Comparison of ENCODE assay signal across 9 mouse cellular contexts in genomic region chr2:23092216-23092615, GRCm38 (mm10). TPM values are rescaled to one million over a fixed set of nuclear protein-coding genes. Genes with fewer than 3 reads are reported as not detected.
A peak's percentile ranks its signal among the peaks of the same experiment; 100 is the strongest.
DNase-seq lines count a peak whose midpoint lies in the region; ATAC-seq lines count a peak whose summit lies in the region.
"Had no signal": no experiment of that assay in that cellular context is flagged by ENCODE, and none has a peak within 500 bp of the region (broad histone marks: within the 10 kb centered on the region; RNA-seq: fewer than 3 reads in every experiment).

No protein-coding gene starts in this region.

- no peaks in the 10 kb centered on the region for H3K9me3 ChIP-seq in heart, embryonic 10.5 days
- H3K9me3 ChIP-seq in embryonic facial prominence, embryonic 11.5 days (replicated peaks; ENCODE audit: control insufficient read depth, low read length): no peaks in the 10 kb centered on the region
- H3K9me3 ChIP-seq: liver, embryonic 15.5 days had no signal

- no peak for ATAC-seq in embryonic facial prominence, embryonic 11.5 days (replicated peaks; ENCODE audit: insufficient number of reproducible peaks, low FRiP score, low TSS enrichment, low read depth)

- H3K36me3 ChIP-seq in heart, embryonic 10.5 days: peaks cover 65% of the 10 kb centered on the region
- H3K36me3 ChIP-seq in embryonic facial prominence, embryonic 11.5 days (replicated peaks; ENCODE audit: control insufficient read depth, insufficient read depth, low read depth, low read length): no peaks in the 10 kb centered on the region; the same call in 1 of the 2 replicates

- H3K27ac ChIP-seq in heart, embryonic 10.5 days: no peak overlapping the region
- no peak overlapping the region for H3K27ac ChIP-seq in embryonic facial prominence, embryonic 11.5 days (replicated peaks; ENCODE audit: low read depth, low read length)
- H3K27ac ChIP-seq: liver, embryonic 15.5 days had no signal

- no peaks in the 10 kb centered on the region for H3K4me1 ChIP-seq in heart, embryonic 10.5 days
- no peaks in the 10 kb centered on the region for H3K4me1 ChIP-seq in embryonic facial prominence, embryonic 11.5 days (ENCODE audit: control insufficient read depth, insufficient read depth, low read length)
- H3K4me1 ChIP-seq: liver, embryonic 15.5 days had no signal

- intact Hi-C loops in heart, postnatal 10 days (cut with DNase I): loop anchor here (10.0 kb wide), 1 partner anchor 327 kb away; no protein-coding TSS in a partner anchor

- no peak overlapping the region for H3K9ac ChIP-seq in embryonic facial prominence, embryonic 11.5 days (replicated peaks; ENCODE audit: low read length)
- H3K9ac ChIP-seq: liver, embryonic 15.5 days had no signal

- DNase-seq in heart, postnatal 10 days: peak; percentile 24 to 52
- no peak for DNase-seq in heart, embryonic 10.5 days (ENCODE audit: low spot score)
- DNase-seq in 416B (ENCODE audit: low read depth): peak; percentile 70
- DNase-seq in MEL-GATA-1-ER (ENCODE audit: extremely low read depth, low read depth): peak; percentile 22
- peak; percentile 46 for DNase-seq in embryonic facial prominence, embryonic 11.5 days (ENCODE audit: low spot score)
- peak; percentile 53 for DNase-seq in lung, postnatal 10 days
- DNase-seq in thymus, postnatal 14 days: peak; percentile 63
- no peak for DNase-seq in right cerebral cortex, postnatal 36 days (ENCODE audit: low spot score in 2 of 2)

- H3K4me3 ChIP-seq in heart, embryonic 10.5 days: no peak overlapping the region
- H3K4me3 ChIP-seq in embryonic facial prominence, embryonic 11.5 days (ENCODE audit: low read depth, low read length): no peak overlapping the region
- H3K4me3 ChIP-seq: liver, embryonic 15.5 days had no signal

- no peak overlapping the region for H3K4me2 ChIP-seq in embryonic facial prominence, embryonic 11.5 days (ENCODE audit: low read depth, low read length)
- H3K4me2 ChIP-seq: liver, embryonic 15.5 days had no signal

- 49% methylated on average over 5 of the region's 5 CpGs for WGBS in heart, embryonic 10.5 days
- WGBS in embryonic facial prominence, embryonic 11.5 days: 51% methylated on average over 5 of the region's 5 CpGs

- H3K27me3 ChIP-seq in heart, embryonic 10.5 days (ENCODE audit: insufficient read depth, poor library complexity, severe bottlenecking): no peaks in the 10 kb centered on the region
- H3K27me3 ChIP-seq in embryonic facial prominence, embryonic 11.5 days (ENCODE audit: control insufficient read depth, insufficient read depth, low read length): no peaks in the 10 kb centered on the region
- H3K27me3 ChIP-seq: liver, embryonic 15.5 days had no signal

RNA-seq across cellular contexts. Expression of gene Acbd5, which starts 24.2 kb away (rescaled TPM):
- total RNA-seq in heart, postnatal 10 days (2021): 10 to 100 TPM; 31.1 to 32.5 TPM
- 26.2 and 29.6 TPM in 2 replicates for polyA plus RNA-seq in heart, embryonic 10.5 days (2016; fragmentation: Nextera tagmentation; extraction: Ambion mirVana)
- polyA plus RNA-seq in embryonic facial prominence, embryonic 11.5 days (2014; fragmentation: Nextera tagmentation; extraction: Ambion mirVana): 26.1 and 27.4 TPM in 2 replicates

RNA-seq across cellular contexts. Expression of gene Abi1, which starts 52.2 kb away (rescaled TPM):
- 10 to 100 TPM; 43.2 to 45.1 TPM for total RNA-seq in heart, postnatal 10 days (2021)
- 33.3 and 34.7 TPM in 2 replicates for polyA plus RNA-seq in heart, embryonic 10.5 days (2016; fragmentation: Nextera tagmentation; extraction: Ambion mirVana)
- 41.4 and 42.3 TPM in 2 replicates for polyA plus RNA-seq in embryonic facial prominence, embryonic 11.5 days (2014; fragmentation: Nextera tagmentation; extraction: Ambion mirVana)

Comparison
In these comparisons a context has a peak if more than half of its experiments do, and no peak if none do; other contexts are left out.
1. DNase-seq: peak in heart, postnatal 10 days (2 of 2), 416B (single experiment), MEL-GATA-1-ER (single experiment), embryonic facial prominence, embryonic 11.5 days (single experiment), lung, postnatal 10 days (single experiment) and thymus, postnatal 14 days (single experiment); none in heart, embryonic 10.5 days (single experiment) and right cerebral cortex, postnatal 36 days (0 of 2).